Mouse (Mus musculus) heart, adult 8-10 months (tissue): ENCODE results near the gene Anxa9. TPM values are rescaled to one million over a fixed set of nuclear protein-coding genes. Genes with fewer than 3 reads are reported as not detected.

ENCODE experiments used
- DNase-seq: peaks from one replicate; pipeline ENCODE4 v3.0.0; 2022; ENCODE audit warnings: low spot score
- total RNA-seq, 4 experiments: library from RNA; stranded (reverse); gene quantifications; 2 replicates each; pipeline ENCODE4 v1.2.4; 2022

Gene Anxa9
- total RNA-seq, 4 experiments from 2014 or later = 0.52 to 1.5 (median 0.66) TPM; not detected in 1

GRCm38 (mm10) chr3:95314075-95314474 is 7.1 kb upstream of the Anxa9 start:
- DNase-seq = no peak

DNA sequence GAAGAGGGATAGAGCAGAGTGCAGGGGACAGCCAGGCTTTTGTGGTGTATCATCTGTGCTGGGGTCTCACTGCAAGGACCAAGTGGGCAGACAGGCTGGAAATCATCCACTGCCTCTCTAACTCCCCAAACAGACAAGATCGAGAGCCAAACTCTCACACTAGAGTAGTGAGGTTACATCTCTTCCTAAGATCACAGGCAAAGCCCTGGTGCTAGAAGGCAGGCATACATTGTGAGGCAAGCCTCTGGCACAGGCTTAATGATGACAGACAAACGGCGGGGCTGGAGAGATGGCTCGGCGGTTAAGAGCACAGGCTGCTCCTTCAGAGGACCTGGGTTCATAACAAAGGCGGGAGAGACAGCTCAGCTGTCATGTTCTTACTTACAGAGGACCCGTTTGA is 6.5 kb upstream of the Anxa9 start:
- no peak for DNase-seq

DNA sequence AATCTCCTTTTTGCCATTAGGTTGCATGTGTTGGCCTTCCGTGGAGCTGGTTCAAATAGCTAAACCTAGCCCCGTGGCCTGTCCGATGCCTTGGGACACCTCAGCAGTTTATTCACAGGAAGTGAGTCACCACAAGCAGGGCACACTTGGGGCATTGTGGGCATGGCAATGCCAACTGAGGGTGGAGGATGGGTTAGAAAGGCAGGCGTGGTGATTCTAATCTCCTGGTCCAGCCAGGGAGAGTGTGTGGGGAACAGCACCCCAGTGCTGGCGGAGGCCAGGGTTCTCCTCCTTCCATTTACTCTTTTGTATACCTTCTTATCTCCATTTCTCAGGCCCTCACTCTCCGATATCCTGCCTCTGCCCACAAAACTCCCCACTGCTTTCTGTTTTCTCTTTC is 5.6 kb upstream of the Anxa9 start:
- no peak for DNase-seq

- peak; percentile 81 for DNase-seq
These were observed 4.2 kb upstream of the Anxa9 start for GRCm38 (mm10) chr3:95310968-95311882.

GRCm38 (mm10) chr3:95310496-95310895 is 3.5 kb upstream of the Anxa9 start:
- no peak for DNase-seq

GRCm38 (mm10) chr3:95306244-95306643 is 732 bp downstream of the Anxa9 start:
- DNase-seq = no peak

- no peak for DNase-seq
These were observed 5.7 kb downstream of the Anxa9 start for GRCm38 (mm10) chr3:95301204-95301796.

DNA sequence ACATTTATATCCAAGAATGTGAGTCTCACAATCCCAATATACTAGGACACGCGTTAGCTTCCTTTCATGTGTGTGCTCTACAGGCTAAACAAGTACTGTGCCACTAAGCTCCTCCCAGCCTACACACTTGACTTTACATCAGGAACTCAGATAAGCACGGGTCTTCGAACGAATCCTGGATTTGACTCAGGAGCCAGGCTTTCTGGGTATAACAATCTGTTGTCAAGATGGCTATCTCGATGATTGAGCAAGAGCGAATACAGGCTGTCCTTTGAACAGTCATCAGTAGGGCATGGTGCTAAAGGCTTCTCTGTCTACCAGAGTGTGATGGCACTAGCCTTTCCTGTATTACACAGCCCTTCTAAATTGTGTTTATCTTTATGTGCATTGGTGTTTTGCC is 9.0 kb downstream of the Anxa9 start:
- DNase-seq = no peak

DNA sequence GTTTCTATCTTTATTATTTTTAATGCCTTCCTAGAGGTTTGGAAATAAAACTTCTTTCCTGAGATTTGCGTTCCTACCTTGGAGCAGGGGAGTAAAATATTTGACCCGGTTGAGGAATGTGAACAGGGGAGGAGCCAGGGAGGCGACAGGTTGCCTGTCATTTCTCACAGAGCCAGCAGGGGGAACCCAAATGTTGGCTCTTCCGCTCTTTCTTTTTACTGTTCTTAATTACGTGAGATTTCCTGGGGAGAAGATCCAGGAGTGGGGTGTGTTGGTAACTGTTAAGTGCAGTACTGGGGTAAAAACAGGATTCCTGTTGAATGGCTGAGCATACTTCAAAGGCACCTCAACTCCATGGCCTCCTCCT is 10.9 kb downstream of the Anxa9 start:
- no peak for DNase-seq

DNA sequence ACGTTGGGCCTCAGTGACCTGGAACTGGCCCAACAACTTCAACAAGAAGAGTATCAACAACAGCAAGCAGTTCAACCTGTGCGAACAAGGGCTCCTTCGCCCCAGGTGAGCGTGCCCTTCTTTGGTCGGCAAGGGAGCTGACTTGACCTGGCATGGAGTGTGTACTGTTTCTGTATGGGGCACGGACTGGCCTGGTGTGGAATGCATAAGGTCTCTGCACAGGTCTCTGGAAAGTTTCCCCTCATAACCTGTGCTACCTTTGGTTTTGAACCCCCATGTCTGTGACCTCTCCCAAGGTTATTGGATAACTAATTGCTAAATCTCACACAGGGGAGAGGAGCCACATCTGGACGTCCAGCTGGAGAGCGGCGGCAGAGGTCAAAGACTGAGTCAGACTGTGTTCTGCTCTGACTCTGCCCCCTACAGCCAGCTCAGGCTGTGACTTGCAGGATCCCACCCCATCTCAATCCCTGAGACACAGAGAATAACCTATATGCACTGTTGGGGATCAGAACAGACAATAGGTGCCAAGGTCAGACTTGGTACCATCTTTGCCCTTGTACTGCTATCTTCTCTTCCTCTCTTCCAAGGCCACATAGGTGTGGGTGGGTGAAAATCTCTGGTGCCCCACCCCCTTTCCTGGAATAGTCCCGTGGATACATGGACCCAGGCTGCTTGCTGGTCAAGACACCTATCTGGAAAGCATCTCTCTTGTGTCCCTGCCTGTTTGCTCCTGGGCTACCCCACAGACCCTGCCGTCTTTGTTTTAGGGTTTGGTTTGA is 11.5 kb downstream of the Anxa9 start:
- DNase-seq = no peak

DNA sequence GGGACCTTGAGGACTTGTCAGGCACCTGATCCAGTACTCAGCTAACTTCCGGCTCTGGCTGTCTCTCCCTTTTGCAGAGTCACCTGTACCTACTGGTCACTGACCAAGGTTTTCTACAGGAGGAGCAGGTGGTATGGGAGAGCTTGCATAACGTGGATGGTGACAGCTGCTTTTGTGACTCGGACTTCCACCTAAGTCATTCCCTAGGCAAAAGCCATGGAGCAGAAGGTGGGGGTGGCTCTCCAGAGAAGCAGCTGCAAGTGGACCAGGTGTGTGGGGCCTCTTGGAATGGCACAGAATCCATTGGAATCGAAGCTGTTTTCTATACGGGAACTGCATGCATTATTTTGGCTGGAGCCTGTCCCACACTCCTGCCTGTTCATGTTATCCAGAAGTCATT is 12.3 kb downstream of the Anxa9 start:
- no peak for DNase-seq

GRCm38 (mm10) chr3:95294316-95294715 is 12.7 kb downstream of the Anxa9 start:
- no peak for DNase-seq

DNA sequence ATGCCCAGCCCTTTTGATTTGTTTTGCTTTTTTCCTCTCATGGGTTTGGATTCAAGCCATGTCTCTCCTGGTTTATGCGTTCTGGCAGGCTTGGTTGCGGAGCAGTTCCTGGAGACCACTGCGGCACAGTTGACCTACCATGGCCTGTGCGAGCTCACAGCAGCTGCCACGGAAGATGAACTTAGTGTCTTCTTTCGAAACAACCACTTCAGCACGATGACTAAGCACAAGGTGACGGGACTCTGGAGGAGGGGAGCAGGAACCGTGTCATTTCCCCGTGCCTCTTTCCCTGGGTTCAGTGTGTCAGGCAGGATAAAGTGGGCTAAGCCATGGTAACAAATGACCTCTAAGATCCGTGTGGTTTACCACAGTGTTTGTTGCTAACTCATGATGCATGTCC is 13.4 kb downstream of the Anxa9 start:
- no peak for DNase-seq

- DNase-seq = no peak
These were observed 14.1 kb downstream of the Anxa9 start for GRCm38 (mm10) chr3:95292899-95293298.

DNA sequence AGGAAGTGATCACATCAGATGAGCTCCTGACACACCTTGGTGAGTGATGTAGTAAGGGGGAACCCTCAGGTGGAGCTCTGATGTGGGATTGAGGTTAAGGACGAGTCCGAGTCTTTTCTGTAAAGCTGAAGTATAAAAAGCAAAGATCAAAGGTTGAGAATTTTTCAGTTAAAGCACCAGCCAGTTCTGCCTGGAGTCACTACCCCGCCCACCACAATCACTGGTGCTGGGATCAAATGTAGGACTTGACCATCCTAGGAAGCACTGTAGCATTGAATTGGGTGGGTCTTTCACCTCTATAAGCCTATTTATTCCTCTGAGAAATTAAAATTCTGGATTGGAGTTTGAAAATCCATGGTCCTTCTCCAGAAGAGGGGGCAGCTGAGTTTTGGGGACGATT is 15.9 kb downstream of the Anxa9 start:
- DNase-seq = no peak

GRCm38 (mm10) chr3:95290156-95290555 is 16.8 kb downstream of the Anxa9 start:
- no peak for DNase-seq

GRCm38 (mm10) chr3:95289419-95289818 is 17.6 kb downstream of the Anxa9 start:
- DNase-seq = no peak

GRCm38 (mm10) chr3:95287541-95287940 is 19.4 kb downstream of the Anxa9 start:
- DNase-seq = no peak

DNA sequence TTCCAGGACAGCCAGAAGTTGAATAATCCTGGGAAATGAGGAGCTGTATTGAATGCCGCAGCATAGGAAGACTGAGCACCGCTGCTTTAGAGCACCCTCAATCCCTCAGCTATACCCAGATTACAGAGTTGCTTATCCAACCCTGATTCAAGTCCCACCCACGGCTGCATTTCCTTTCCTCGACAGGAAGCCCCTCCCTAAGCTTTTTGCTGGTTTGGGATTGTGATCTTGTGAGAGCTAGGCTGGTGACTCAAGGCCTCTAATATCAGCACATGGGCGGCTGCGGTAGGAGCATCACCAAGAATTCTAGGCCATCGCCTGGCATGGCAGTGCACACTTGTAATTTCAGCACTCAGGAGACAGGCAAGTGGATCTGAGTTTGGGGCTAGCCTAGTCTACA is 20.5 kb downstream of the Anxa9 start:
- peak; percentile 55 for DNase-seq

DNA sequence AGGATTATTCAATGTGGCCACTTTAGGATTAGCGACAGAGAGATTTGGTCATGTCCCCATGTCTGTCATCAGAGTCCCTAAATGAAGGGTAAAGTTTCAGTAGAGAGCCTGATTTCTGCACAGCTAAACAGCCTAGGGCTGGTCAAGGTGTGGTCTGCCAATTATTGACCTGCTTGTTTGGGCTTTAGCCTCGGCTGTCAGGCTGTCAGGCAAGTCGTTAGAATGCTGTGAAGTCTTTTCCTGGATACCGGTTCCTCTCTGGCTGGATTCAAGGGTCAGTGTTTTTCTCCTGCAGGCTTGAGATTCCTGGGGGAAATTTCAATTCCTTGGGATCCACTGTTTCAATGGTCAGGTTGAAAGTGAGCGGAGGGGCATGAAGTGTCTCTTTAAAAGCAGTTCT is 21.0 kb downstream of the Anxa9 start:
- DNase-seq = no peak

DNA sequence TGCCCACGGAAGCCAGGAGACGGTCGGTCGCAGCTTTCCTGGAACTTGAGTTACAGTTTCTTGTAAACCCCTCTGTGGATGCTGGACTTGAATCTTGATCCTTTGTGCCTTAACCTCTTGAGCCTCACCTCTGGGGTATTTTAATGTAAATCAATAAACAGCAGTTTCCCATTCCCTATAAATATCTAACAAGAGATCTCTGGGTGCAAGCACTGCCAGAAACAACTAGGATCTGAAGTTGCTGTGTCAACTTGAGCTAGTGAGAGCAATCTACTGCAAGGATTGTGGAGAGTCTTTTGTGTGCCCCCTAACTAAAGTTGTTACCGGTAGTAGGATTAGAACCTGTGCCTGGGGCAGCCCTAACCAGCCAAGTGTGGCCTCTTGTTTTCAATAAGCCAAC is 21.6 kb downstream of the Anxa9 start:
- no peak for DNase-seq

DNA sequence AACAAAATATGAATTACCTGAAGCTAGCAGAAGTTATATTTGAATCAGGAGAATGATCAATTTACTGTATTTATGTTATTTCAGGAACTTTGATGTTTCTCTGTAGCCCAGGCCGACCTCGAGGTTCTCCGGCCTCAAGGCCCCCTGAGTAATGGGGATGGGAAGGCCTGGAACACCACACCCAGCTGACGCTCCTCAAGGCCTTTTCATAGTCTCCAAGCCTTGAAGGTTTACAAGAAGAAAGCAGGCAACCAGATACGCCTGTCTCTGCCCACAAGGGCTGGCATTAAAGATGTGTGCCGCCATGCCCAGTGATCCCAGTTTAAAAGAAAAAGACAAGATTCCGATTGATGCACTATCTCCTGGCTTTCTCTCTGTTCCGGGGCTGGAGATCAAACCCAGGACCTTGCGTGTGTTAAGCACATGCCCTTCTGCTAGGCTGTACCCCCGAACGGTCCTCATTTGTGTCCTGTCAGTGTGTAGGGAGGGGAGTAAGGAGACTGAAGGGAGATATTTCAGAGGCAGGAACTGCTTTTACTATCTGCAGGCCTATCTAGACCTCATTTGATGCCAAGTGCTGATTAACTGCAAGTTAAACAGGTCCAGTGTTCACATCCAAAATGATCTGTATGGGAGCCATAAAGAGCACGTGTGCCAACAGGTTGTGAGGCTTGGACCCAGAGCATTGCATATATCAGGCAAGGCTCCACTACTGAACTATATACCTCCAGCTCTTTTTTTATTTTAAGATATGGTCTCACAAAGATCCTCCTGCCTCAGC is 22.3 kb downstream of the Anxa9 start:
- no peak for DNase-seq
